Mouse (Mus musculus): ENCODE data around the gene Foxg1. TPM values are rescaled to one million over a fixed set of nuclear protein-coding genes. Genes with fewer than 3 reads are reported as not detected.

Gene Foxg1
- polyA plus RNA-seq (2014; fragmentation: Nextera tagmentation; extraction: Ambion mirVana), result not detected in 2 replicates

DNA sequence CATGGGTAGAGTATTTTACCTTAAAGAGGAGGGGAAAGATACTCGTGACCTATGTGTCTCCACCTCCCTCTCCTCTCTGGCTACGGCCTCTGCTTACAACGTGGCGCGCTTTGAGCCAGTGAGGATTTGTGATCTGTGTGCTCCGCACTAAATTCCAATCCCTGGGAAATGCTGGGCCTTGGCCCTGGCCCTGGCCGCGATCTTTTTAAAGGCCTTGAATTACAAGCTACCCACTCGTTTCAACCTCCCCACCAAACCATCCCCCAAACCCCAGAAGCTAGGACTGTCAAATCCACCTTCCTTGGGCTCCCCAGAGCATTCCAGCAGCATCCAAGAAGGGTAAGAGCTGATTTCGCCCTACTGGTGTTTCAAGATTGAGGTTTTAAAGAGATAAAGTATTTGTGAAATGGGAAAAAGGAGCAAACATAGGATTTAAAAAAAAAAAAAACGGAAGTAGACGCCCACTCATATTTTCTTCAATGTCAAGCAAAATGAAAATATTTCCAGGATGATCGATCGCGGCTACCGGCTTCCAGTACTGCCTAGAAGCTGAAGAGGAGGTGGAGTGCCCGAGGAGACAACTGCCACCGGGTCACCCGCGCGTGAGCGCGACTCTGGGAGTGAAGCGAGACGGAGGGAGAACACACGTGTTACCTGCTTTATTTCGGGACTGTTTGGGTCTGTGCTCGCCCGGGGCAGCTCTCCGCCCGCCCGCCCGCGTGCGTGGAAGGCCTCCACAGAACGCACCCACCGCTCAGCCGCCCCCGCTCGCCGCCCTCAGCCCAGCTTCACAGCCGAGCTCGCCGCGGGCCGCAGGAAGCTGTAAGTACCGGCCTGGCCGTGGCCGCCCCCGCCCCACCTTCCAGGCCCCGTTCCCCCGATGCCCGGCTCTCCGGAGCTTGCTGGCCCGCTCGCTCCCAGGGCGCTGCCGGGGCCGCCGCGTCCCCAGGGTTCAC is at the start of gene Foxg1:
Foxg1 (plus strand) TSS at position 96 of the 956 bp plus-strand sequence.
- no peaks in the 10 kb centered on the region for H3K9me3 ChIP-seq (ENCODE audit: control insufficient read depth, low read length)
- no peak within 1 kb of the TSS for H3K4me2 ChIP-seq (ENCODE audit: low read depth, low read length)
- peak within 1 kb of the TSS; percentile 2; the same call in 1 of the 2 replicates for H3K4me3 ChIP-seq (ENCODE audit: low read depth, low read length)
- under 1% methylated on average over 58 of the region's 61 CpGs for WGBS
- H3K4me1 ChIP-seq (ENCODE audit: control insufficient read depth, insufficient read depth, low read length), result no peaks in the 10 kb centered on the region
- no peaks in the 10 kb centered on the region for H3K36me3 ChIP-seq (ENCODE audit: control insufficient read depth, insufficient read depth, low read length)
- no peak within 1 kb of the TSS for H3K9ac ChIP-seq (replicated peaks; ENCODE audit: low read depth, low read length)
- H3K27ac ChIP-seq (ENCODE audit: low read depth, low read length), result no peak within 1 kb of the TSS
- peak; percentile 13; the same call in 1 of the 2 replicates for ATAC-seq (ENCODE audit: low read depth)
- H3K27me3 ChIP-seq (ENCODE audit: control insufficient read depth, insufficient read depth, low read length), result peaks cover 69% of the 10 kb centered on the region

DNA sequence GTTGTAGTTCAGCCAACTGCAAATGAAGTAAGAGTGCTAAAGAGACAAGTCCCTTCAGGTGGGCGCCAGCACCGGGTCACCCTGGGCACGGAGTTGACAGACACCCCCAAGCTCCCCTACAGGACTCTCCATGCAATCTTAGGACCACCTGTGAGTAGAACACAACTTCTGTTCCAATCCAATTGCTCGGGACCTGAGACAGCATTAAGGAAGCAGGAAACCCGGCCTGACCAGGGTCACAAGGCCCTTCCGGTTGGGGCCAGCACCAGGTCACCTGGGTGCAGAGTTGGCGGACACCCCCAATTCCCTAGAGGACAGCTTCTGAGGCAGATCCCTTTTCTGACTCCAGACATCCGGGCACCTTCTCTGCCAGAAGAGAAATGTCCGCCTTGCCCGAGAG is 32.8 kb upstream of the Foxg1 start:
- Histone ChIP-seq H3K36me3 (ENCODE audit: control insufficient read depth, insufficient read depth, low read length) (no peaks in the 10 kb centered on the region), H3K9me3 (ENCODE audit: control insufficient read depth, low read length) (no peaks in the 10 kb centered on the region), H3K27me3 (ENCODE audit: control insufficient read depth, insufficient read depth, low read length) (no peaks in the 10 kb centered on the region), H3K4me1 (ENCODE audit: control insufficient read depth, insufficient read depth, low read length) (no peaks in the 10 kb centered on the region), H3K27ac (ENCODE audit: low read depth, low read length) (no peak overlapping the region), H3K9ac (replicated peaks; ENCODE audit: low read depth, low read length) (no peak overlapping the region), H3K4me3 (ENCODE audit: low read depth, low read length) (no peak overlapping the region), H3K4me2 (ENCODE audit: low read depth, low read length) (no peak overlapping the region)
- ATAC-seq (ENCODE audit: low read depth), result no peak
- 93% methylated on average over 10 of the region's 10 CpGs for WGBS

DNA sequence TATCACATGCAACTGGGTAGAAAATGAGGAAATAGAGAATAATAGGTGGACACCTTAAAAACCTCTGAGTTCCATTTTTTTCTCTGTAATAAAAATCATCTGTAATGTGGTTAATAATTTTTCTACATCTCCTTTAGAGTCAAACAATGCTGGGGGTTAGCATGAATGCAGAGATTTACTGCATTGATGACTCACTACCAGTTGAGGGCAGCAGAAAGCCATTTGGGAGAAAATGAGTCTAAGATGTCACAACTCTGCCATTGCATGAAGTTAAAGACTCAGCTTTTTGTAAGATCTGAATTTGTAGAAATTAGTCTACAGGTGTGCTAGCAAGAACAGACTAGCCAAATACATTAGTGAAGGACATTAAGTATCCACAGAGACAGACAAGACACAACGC is 13.5 kb upstream of the Foxg1 start:
- ATAC-seq (ENCODE audit: low read depth), result no peak
- WGBS, result 62% methylated on average over 1 of the region's 1 CpGs
- Histone ChIP-seq H3K4me3 (ENCODE audit: low read depth, low read length) (no peak overlapping the region), H3K27ac (ENCODE audit: low read depth, low read length) (no peak overlapping the region), H3K9me3 (ENCODE audit: control insufficient read depth, low read length) (no peaks in the 10 kb centered on the region), H3K4me2 (ENCODE audit: low read depth, low read length) (no peak overlapping the region), H3K9ac (replicated peaks; ENCODE audit: low read depth, low read length) (no peak overlapping the region), H3K4me1 (ENCODE audit: control insufficient read depth, insufficient read depth, low read length) (no peaks in the 10 kb centered on the region), H3K36me3 (ENCODE audit: control insufficient read depth, insufficient read depth, low read length) (no peaks in the 10 kb centered on the region), H3K27me3 (ENCODE audit: control insufficient read depth, insufficient read depth, low read length) (peaks cover 24% of the 10 kb centered on the region)

DNA sequence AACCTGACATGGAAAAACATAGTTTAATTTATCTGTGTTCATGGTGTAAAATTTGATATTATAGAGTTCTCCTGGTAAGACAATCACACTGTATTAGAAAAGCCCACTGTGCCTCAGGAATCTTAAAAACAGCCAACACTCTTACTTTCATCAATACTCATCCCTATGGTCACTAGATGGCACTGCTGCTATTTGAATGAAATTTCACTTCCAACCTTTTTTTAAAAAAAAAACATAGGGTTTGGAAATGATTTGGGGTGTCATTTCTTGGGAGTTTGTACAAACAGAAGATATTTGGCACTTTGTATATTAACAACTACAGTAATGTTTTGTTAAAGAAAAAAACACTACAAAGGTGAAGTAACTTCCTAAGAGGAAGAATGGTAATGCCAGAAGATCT is 10.3 kb upstream of the Foxg1 start:
- no peaks in the 10 kb centered on the region for H3K9me3 ChIP-seq (ENCODE audit: control insufficient read depth, low read length)
- H3K27me3 ChIP-seq (ENCODE audit: control insufficient read depth, insufficient read depth, low read length), result peaks cover 37% of the 10 kb centered on the region
- H3K9ac ChIP-seq (replicated peaks; ENCODE audit: low read depth, low read length), result no peak overlapping the region
- no peak overlapping the region for H3K4me2 ChIP-seq (ENCODE audit: low read depth, low read length)
- no peaks in the 10 kb centered on the region for H3K36me3 ChIP-seq (ENCODE audit: control insufficient read depth, insufficient read depth, low read length)
- H3K4me3 ChIP-seq (ENCODE audit: low read depth, low read length), result no peak overlapping the region
- no peak for ATAC-seq (ENCODE audit: low read depth)
- H3K4me1 ChIP-seq (ENCODE audit: control insufficient read depth, insufficient read depth, low read length), result no peaks in the 10 kb centered on the region
- no peak overlapping the region for H3K27ac ChIP-seq (ENCODE audit: low read depth, low read length)

DNA sequence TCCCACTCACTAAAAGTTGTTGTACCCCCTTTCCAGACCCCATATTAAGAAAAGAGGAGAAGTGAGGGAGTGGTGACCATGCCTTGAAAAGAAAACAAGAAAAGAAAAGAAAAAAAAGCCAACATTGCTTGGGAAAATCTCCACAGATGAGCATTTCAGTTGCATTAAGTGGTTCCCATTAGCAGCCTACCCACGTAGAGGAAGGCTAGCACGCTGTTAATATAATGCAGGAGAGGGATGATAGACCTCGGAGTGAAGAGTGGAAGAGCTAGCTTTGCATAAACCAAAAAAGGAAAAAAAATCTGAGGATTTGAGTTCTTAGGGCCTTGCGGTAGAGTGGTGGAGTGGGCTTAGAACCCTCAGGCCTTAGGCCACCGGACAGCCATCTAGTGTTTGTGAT is 9.3 kb upstream of the Foxg1 start:
- H3K4me2 ChIP-seq (ENCODE audit: low read depth, low read length), result no peak overlapping the region
- H3K4me1 ChIP-seq (ENCODE audit: control insufficient read depth, insufficient read depth, low read length), result no peaks in the 10 kb centered on the region
- no peak overlapping the region for H3K4me3 ChIP-seq (ENCODE audit: low read depth, low read length)
- no peak overlapping the region for H3K27ac ChIP-seq (ENCODE audit: low read depth, low read length)
- peaks cover 43% of the 10 kb centered on the region for H3K27me3 ChIP-seq (ENCODE audit: control insufficient read depth, insufficient read depth, low read length)
- H3K9me3 ChIP-seq (ENCODE audit: control insufficient read depth, low read length), result no peaks in the 10 kb centered on the region
- no peak for ATAC-seq (ENCODE audit: low read depth)
- no peak overlapping the region for H3K9ac ChIP-seq (replicated peaks; ENCODE audit: low read depth, low read length)
- no peaks in the 10 kb centered on the region for H3K36me3 ChIP-seq (ENCODE audit: control insufficient read depth, insufficient read depth, low read length)
- 4% methylated on average over 5 of the region's 5 CpGs for WGBS

DNA sequence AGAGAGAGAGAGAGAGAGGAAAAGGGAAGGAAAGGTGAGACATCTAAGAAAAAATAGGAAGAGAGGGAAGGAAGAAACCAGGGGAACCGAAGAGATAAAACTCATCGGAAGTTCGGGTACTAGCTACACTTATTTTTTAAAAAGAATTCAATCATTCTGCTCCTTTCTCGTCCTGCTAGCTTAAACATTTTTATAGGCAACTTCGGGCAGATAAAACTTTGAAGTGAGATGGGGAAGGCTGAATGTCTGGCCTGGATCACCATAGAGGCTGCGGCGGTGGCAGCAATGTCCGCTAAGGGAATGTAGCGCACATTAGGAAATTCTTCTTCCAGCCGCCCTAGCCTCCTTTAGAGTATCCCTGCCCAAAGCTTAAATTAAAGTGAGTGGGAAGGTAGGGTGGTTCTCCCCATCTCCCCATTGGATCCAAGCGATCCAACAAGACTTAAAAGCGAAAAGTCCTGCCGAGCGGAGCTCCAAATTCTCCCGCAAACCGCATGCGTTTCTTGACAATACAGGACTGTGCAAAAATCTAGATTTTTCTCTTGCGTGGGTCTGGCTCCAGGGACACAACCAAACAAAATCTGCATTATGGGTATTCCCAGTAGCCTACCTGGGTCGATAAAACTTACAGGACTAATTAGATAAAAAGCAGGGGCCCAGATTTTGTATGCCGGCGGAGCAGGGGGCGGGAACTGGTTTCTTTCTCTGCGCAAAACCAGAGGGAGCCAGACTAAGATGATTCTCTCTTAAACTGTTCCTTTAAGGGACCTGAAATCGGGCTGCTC is 8.4 kb upstream of the Foxg1 start:
- H3K4me1 ChIP-seq (ENCODE audit: control insufficient read depth, insufficient read depth, low read length), result no peaks in the 10 kb centered on the region
- ATAC-seq (ENCODE audit: low read depth), result 0 out of 2 replicates have a peak, but pooled peaks have one; percentile 13
- under 1% methylated on average over 24 of the region's 24 CpGs for WGBS
- H3K9me3 ChIP-seq (ENCODE audit: control insufficient read depth, low read length), result no peaks in the 10 kb centered on the region
- H3K27me3 ChIP-seq (ENCODE audit: control insufficient read depth, insufficient read depth, low read length), result peaks cover 52% of the 10 kb centered on the region
- no peaks in the 10 kb centered on the region for H3K36me3 ChIP-seq (ENCODE audit: control insufficient read depth, insufficient read depth, low read length)
- H3K4me3 ChIP-seq (ENCODE audit: low read depth, low read length), result 0 out of 2 replicates have a peak overlapping the region, but pooled peaks have one; percentile 7
- H3K4me2 ChIP-seq (ENCODE audit: low read depth, low read length), result 0 out of 2 replicates have a peak overlapping the region, but pooled peaks have one; percentile 11
- no peak overlapping the region for H3K9ac ChIP-seq (replicated peaks; ENCODE audit: low read depth, low read length)
- H3K27ac ChIP-seq (ENCODE audit: low read depth, low read length), result no peak overlapping the region

DNA sequence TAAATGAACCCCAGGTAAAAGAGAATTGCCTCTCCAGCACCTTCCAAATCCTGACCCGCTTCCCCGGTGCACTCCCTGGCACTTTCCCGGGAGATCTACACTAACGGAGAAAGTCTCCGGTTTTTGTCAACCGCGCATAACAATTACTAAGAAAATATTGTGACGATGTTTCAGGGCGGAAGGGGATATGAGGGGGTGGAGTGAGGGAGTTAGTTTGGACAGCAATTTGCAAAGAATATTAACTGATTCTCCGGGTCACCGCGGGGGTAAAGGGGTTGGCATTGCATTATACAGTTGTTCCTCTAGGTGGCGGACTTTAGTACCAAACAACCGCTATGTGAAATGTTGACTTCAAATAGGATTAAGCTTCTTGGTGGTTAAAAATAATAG is 7.9 kb upstream of the Foxg1 start:
- WGBS, result 0% methylated on average over 14 of the region's 14 CpGs
- peak; percentile 29; the same call in 1 of the 2 replicates for ATAC-seq (ENCODE audit: low read depth)
- H3K4me3 ChIP-seq (ENCODE audit: low read depth, low read length), result 0 out of 2 replicates have a peak overlapping the region, but pooled peaks have one; percentile 7
- H3K27me3 ChIP-seq (ENCODE audit: control insufficient read depth, insufficient read depth, low read length), result peaks cover 58% of the 10 kb centered on the region
- no peak overlapping the region for H3K9ac ChIP-seq (replicated peaks; ENCODE audit: low read depth, low read length)
- no peaks in the 10 kb centered on the region for H3K36me3 ChIP-seq (ENCODE audit: control insufficient read depth, insufficient read depth, low read length)
- H3K4me2 ChIP-seq (ENCODE audit: low read depth, low read length), result 0 out of 2 replicates have a peak overlapping the region, but pooled peaks have one; percentile 11
- no peaks in the 10 kb centered on the region for H3K9me3 ChIP-seq (ENCODE audit: control insufficient read depth, low read length)
- no peak overlapping the region for H3K27ac ChIP-seq (ENCODE audit: low read depth, low read length)
- no peaks in the 10 kb centered on the region for H3K4me1 ChIP-seq (ENCODE audit: control insufficient read depth, insufficient read depth, low read length)

DNA sequence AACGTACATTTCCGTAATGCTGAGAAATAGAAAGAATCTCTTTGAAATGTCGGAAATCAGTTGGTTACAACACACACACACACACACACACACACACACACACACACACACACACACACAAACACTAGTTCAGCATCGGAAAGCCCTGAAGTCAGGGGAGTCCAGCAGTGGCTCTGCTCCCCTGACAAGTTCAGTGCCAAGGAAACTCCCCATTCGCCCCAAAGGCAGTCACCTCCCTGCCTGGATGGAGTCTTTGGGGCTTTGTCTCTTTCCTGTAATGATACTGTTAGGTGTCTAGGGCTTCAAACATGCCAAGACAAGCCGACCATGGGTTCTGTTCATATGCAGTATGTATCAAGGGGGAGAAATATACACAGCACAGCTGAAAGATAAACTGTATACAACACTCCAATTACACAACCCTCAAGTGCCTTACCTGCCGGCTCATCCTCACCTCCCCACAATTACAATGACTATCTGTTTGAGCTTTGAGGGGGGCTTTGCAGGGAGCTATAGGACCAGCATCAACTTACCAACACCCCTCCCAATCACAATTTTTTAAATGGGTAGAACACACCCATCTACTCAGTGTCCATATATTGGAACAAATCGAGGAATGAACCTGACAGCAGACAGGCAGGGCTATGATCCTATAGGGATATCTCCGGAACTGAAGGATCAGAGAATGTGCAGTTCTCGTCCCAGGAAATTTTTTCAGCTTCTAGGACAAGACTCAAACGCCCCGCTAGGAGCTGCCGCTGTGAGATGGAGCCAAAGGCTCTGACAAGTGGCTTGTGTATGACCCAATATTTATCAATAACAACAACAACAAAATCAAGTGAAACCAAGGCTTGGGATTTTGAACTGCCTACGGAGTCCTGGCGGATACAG is 6.8 kb upstream of the Foxg1 start:
- H3K27ac ChIP-seq (ENCODE audit: low read depth, low read length), result no peak overlapping the region
- H3K4me2 ChIP-seq (ENCODE audit: low read depth, low read length), result no peak overlapping the region
- H3K36me3 ChIP-seq (ENCODE audit: control insufficient read depth, insufficient read depth, low read length), result no peaks in the 10 kb centered on the region
- H3K4me1 ChIP-seq (ENCODE audit: control insufficient read depth, insufficient read depth, low read length), result no peaks in the 10 kb centered on the region
- no peak overlapping the region for H3K9ac ChIP-seq (replicated peaks; ENCODE audit: low read depth, low read length)
- no peak overlapping the region for H3K4me3 ChIP-seq (ENCODE audit: low read depth, low read length)
- ATAC-seq (ENCODE audit: low read depth), result no peak
- H3K9me3 ChIP-seq (ENCODE audit: control insufficient read depth, low read length), result no peaks in the 10 kb centered on the region
- WGBS, result 3% methylated on average over 15 of the region's 15 CpGs
- peaks cover 63% of the 10 kb centered on the region for H3K27me3 ChIP-seq (ENCODE audit: control insufficient read depth, insufficient read depth, low read length)

Data from neural tube, embryonic 14.5 days (tissue).